Mouse (Mus musculus) heart, embryonic 12.5 days (tissue): Measurements from ENCODE around the gene Med13. TPM values are rescaled to one million over a fixed set of nuclear protein-coding genes. Genes with fewer than 3 reads are reported as not detected.

ENCODE experiments used
- ATAC-seq: fragments of 200-750 bp; cut with Nextera tagmentation; 2 replicates; pipeline ENCODE4 v1.8.0; 2017; ENCODE audit warnings: moderate TSS enrichment, moderate library complexity; ENCODE audit not compliant: insufficient number of reproducible peaks, low FRiP score
- H3K27ac ChIP-seq: fragments of 300-500 bp; sonication (generic); 2 replicates; pipeline ENCODE4 v1.5.1; 2016; ENCODE audit warnings: mild to moderate bottlenecking, moderate library complexity; ENCODE audit not compliant: poor library complexity, severe bottlenecking
- H3K27me3 ChIP-seq: fragments of 300-500 bp; sonication (generic); replicated peaks from 2 replicates; pipeline ENCODE4 v1.6.1; 2016; ENCODE audit warnings: mild to moderate bottlenecking, moderate library complexity
- H3K36me3 ChIP-seq: fragments of 300-500 bp; sonication (generic); 2 replicates; pipeline ENCODE4 v1.6.1; 2016; ENCODE audit warnings: mild to moderate bottlenecking, moderate library complexity
- H3K4me1 ChIP-seq: fragments of 300-500 bp; sonication (generic); replicated peaks from 2 replicates; pipeline ENCODE4 v1.6.1; 2016; ENCODE audit warnings: mild to moderate bottlenecking
- H3K4me2 ChIP-seq: fragments of 300-500 bp; sonication (generic); 2 replicates; pipeline ENCODE4 v1.6.1; 2016; ENCODE audit warnings: mild to moderate bottlenecking, moderate library complexity
- H3K4me3 ChIP-seq: fragments of 300-500 bp; sonication (generic); 2 replicates; pipeline ENCODE4 v1.5.1; 2016; ENCODE audit warnings: mild to moderate bottlenecking
- H3K9ac ChIP-seq: fragments of 300-500 bp; sonication (generic); 2 replicates; pipeline ENCODE4 v1.6.1; 2016; ENCODE audit warnings: mild to moderate bottlenecking, moderate library complexity
- H3K9me3 ChIP-seq: fragments of 300-500 bp; sonication (generic); replicated peaks from 2 replicates; pipeline ENCODE4 v1.6.1; 2016; ENCODE audit warnings: mild to moderate bottlenecking, moderate library complexity
- WGBS: fragments of 180-500 bp; shearing (Covaris S2); methylation state at CpG from one replicate; pipeline ENCODE4 v1.1.7; 2016; 5-methylcytosine and 5-hydroxymethylcytosine counted together
- polyA plus RNA-seq: library from polyadenylated mRNA; unstranded; fragments of >200 nt; fragmentation: Nextera tagmentation; extraction: Ambion mirVana; gene quantifications from 2 replicates; pipeline ENCODE4 v1.2.1, GENCODE M21; 2016

The Med13 gene
- polyA plus RNA-seq, 1 experiment from 2014 or later, result 6.5 TPM

GRCm38 (mm10) chr11:86291714-86292113 lies 65.7 kb downstream of the Med13 start:
- Histone ChIP-seq H3K36me3 (peaks cover 24% of the 10 kb centered on the region), H3K9ac (no peak overlapping the region), H3K4me3 (no peak overlapping the region), H3K9me3 (no peaks in the 10 kb centered on the region), H3K4me2 (no peak overlapping the region), H3K27ac (no peak overlapping the region), H3K4me1 (peaks cover under 1% of the 10 kb centered on the region; the same call in 1 of the 2 replicates), H3K27me3 (no peaks in the 10 kb centered on the region)
- ATAC-seq, result no peak
- WGBS, result 95% methylated on average over 6 of the region's 6 CpGs

DNA sequence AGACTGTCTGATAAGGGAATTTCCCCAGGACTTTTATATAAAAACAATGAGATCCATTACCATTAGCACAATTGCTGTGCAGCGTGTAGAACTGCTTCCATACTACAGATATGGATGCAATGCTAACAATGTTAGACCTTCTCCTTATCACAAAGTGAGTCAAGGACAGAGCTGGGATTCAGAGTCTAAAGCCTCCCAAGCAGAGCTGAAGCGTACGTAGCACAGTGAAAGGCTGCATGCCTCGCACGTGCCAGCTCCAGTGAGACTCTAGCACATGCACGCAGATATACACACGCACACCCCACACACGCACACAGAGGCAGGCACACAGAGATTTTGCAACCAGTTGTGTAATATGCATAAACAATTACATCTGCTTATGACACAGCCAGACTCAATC lies 71.7 kb downstream of the Med13 start:
- Histone ChIP-seq H3K4me2 (no peak overlapping the region), H3K4me1 (peaks cover 16% of the 10 kb centered on the region; the same call in 1 of the 2 replicates), H3K9ac (no peak overlapping the region), H3K36me3 (peaks cover 55% of the 10 kb centered on the region), H3K9me3 (no peaks in the 10 kb centered on the region), H3K27me3 (no peaks in the 10 kb centered on the region), H3K27ac (peak overlapping the region; percentile 83), H3K4me3 (no peak overlapping the region)
- WGBS, result 45% methylated on average over 8 of the region's 8 CpGs
- ATAC-seq, result peak; percentile 89

- Histone ChIP-seq H3K27ac (no peak overlapping the region), H3K9me3 (no peaks in the 10 kb centered on the region), H3K4me3 (no peak overlapping the region), H3K36me3 (peaks cover 65% of the 10 kb centered on the region), H3K27me3 (no peaks in the 10 kb centered on the region), H3K9ac (no peak overlapping the region), H3K4me1 (no peaks in the 10 kb centered on the region), H3K4me2 (no peak overlapping the region)
- no peak for ATAC-seq
- 92% methylated on average over 6 of the region's 6 CpGs for WGBS
Observed at GRCm38 (mm10) chr11:86278442-86279102, 78.8 kb downstream of the Med13 start.

GRCm38 (mm10) chr11:86257460-86258076 lies 99.8 kb downstream of the Med13 start, which contains the start of gene Ints2:
Gene Ints2, minus strand, starts transcription at chr11:86257575.
- H3K4me3 ChIP-seq, result peak within 1 kb of the TSS; percentile 84
- 7% methylated on average over 32 of the region's 32 CpGs for WGBS

GRCm38 (mm10) chr11:86257054-86257453 lies 100.3 kb downstream of the Med13 start:
- Histone ChIP-seq H3K36me3 (peaks cover 13% of the 10 kb centered on the region), H3K27me3 (no peaks in the 10 kb centered on the region), H3K4me1 (peaks cover 9% of the 10 kb centered on the region), H3K27ac (peak overlapping the region; percentile 75), H3K4me3 (peak overlapping the region; percentile 84), H3K4me2 (peak overlapping the region; percentile 80), H3K9ac (peak overlapping the region; percentile 95), H3K9me3 (no peaks in the 10 kb centered on the region)
- ATAC-seq, result peak; percentile 30; the same call in 1 of the 2 replicates
- under 1% methylated on average over 22 of the region's 22 CpGs for WGBS

More at GRCm38 (mm10) chr11:86257460-86258076, 99.8 kb downstream of the Med13 start, which contains the start of gene Ints2:
- Histone ChIP-seq H3K36me3 (peaks cover 8% of the 10 kb centered on the region), H3K27me3 (no peaks in the 10 kb centered on the region), H3K4me2 (peak within 1 kb of the TSS; percentile 80), H3K9ac (peak within 1 kb of the TSS; percentile 95), H3K4me1 (peaks cover 9% of the 10 kb centered on the region), H3K27ac (peak within 1 kb of the TSS; percentile 75), H3K9me3 (no peaks in the 10 kb centered on the region)
- peak; percentile 90 for ATAC-seq

DNA sequence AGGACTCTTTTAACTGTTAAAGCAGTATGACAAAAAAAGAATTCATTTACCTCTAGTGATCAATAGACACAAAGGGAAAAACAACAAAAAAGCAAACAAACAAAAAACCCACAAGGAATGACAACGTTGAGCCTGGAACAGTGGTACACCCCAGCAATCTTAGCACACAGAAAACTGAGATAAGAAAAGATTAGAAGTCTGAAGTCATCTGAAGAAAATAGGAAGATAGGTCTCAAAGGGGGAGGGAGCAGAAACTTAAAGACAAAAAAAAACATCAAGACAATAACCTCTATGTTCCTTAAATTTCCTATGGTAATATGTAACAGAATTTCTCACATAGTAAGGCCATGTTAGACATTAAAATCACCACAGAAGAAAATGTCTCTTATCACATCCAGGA lies 104.1 kb downstream of the Med13 start:
- Histone ChIP-seq H3K4me3 (no peak overlapping the region), H3K36me3 (peaks cover 42% of the 10 kb centered on the region), H3K9me3 (no peaks in the 10 kb centered on the region), H3K27me3 (no peaks in the 10 kb centered on the region), H3K27ac (no peak overlapping the region), H3K9ac (no peak overlapping the region), H3K4me1 (peaks cover 9% of the 10 kb centered on the region), H3K4me2 (no peak overlapping the region)
- WGBS, result 61% methylated on average over 1 of the region's 1 CpGs
- no peak for ATAC-seq

GRCm38 (mm10) chr11:86232446-86232845 lies 125.0 kb downstream of the Med13 start:
- Histone ChIP-seq H3K36me3 (peaks cover 44% of the 10 kb centered on the region), H3K27ac (no peak overlapping the region), H3K9me3 (no peaks in the 10 kb centered on the region), H3K9ac (no peak overlapping the region), H3K4me1 (no peaks in the 10 kb centered on the region), H3K4me2 (no peak overlapping the region), H3K4me3 (no peak overlapping the region), H3K27me3 (no peaks in the 10 kb centered on the region)
- ATAC-seq, result no peak
- WGBS, result 88% methylated on average over 4 of the region's 4 CpGs

- WGBS, result 93% methylated on average over 13 of the region's 13 CpGs
- peaks cover 45% of the 10 kb centered on the region for H3K36me3 ChIP-seq
- ATAC-seq, result no peak
- no peak overlapping the region for H3K4me2 ChIP-seq
- H3K4me1 ChIP-seq, result no peaks in the 10 kb centered on the region
- H3K27ac ChIP-seq, result no peak overlapping the region
- no peaks in the 10 kb centered on the region for H3K9me3 ChIP-seq
- H3K9ac ChIP-seq, result no peak overlapping the region
- no peak overlapping the region for H3K4me3 ChIP-seq
- no peaks in the 10 kb centered on the region for H3K27me3 ChIP-seq
Observed at GRCm38 (mm10) chr11:86231781-86232350, 125.5 kb downstream of the Med13 start.

GRCm38 (mm10) chr11:86226646-86227180 lies 130.7 kb downstream of the Med13 start:
- no peak for ATAC-seq
- Histone ChIP-seq H3K27me3 (no peaks in the 10 kb centered on the region), H3K9ac (no peak overlapping the region), H3K4me1 (no peaks in the 10 kb centered on the region), H3K27ac (no peak overlapping the region), H3K36me3 (peaks cover 52% of the 10 kb centered on the region), H3K9me3 (no peaks in the 10 kb centered on the region), H3K4me3 (no peak overlapping the region), H3K4me2 (no peak overlapping the region)
- WGBS, result 83% methylated on average over 8 of the region's 8 CpGs

DNA sequence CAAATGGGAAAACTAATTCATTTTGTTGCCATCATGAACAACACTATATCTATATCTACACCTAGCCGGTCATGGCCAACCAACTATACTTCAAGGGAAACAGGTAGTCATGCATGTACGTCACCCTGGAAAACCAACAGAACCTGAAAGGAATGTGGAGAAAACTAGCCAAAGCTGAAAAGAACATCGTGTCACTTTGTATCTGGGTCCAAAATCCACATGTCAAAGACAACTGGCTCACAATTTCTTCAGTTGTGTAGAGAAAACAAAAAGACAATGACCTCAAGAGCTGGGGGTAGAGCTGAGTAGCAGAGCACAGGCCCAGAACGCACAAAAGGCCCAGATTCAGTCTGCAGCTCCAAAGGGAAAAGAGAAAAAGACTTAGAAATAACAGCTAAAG lies 131.6 kb downstream of the Med13 start:
- H3K27me3 ChIP-seq, result no peaks in the 10 kb centered on the region
- 86% methylated on average over 4 of the region's 4 CpGs for WGBS
- H3K27ac ChIP-seq, result no peak overlapping the region
- no peaks in the 10 kb centered on the region for H3K4me1 ChIP-seq
- H3K4me2 ChIP-seq, result no peak overlapping the region
- H3K9ac ChIP-seq, result no peak overlapping the region
- no peak overlapping the region for H3K4me3 ChIP-seq
- ATAC-seq, result no peak
- peaks cover 47% of the 10 kb centered on the region for H3K36me3 ChIP-seq
- H3K9me3 ChIP-seq, result no peaks in the 10 kb centered on the region
